Comparison of ENCODE assay signal across 11 mouse cellular contexts in the genomic region with DNA sequence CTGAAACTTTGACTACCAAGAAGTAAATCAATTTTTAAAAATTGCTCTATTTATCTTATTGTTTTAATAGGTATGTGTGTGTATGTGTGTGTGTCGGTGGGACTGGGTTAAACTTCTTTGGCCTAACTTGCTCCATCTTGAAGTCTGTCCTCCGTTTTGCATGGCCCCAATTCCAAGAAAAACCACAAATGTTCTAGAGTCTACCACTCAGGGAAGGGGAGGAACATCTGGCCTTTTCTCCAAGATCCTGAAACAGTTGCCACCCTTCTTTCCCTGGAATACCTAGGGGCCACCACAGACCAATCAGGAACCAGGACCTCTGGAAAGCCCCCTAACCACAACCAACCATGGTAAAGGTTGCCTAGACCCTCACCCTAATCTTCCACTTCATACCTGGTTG. TPM values are rescaled to one million over a fixed set of nuclear protein-coding genes. Genes with fewer than 3 reads are reported as not detected.
A peak's percentile ranks its signal among the peaks of the same experiment; 100 is the strongest.
DNase-seq lines count a peak whose midpoint lies in the region; ATAC-seq and TF ChIP-seq lines count a peak whose summit lies in the region.
"Had no signal": no experiment of that assay in that cellular context is flagged by ENCODE, and none has a peak within 500 bp of the region (broad histone marks: within the 10 kb centered on the region; RNA-seq: fewer than 3 reads in every experiment).

No protein-coding gene starts in this region.

- H3K4me2 ChIP-seq in embryonic facial prominence, embryonic 15.5 days (replicated peaks) = 0 out of 2 replicates have a peak overlapping the region, but pooled peaks have one; percentile 4
- H3K4me2 ChIP-seq in limb, embryonic 14.5 days (replicated peaks; ENCODE audit: low read depth, low read length, severe bottlenecking) = peak overlapping the region; percentile 92; the same call in 1 of the 2 replicates
- peak overlapping the region; percentile 96 for H3K4me2 ChIP-seq in neural tube, embryonic 15.5 days

- no peak for ATAC-seq in embryonic facial prominence, embryonic 15.5 days (ENCODE audit: insufficient number of reproducible peaks, low FRiP score, low TSS enrichment, low read depth)
- no peak for ATAC-seq in limb, embryonic 14.5 days (ENCODE audit: low FRiP score, low read depth)
- no peak for ATAC-seq in neural tube, embryonic 15.5 days (ENCODE audit: low FRiP score)
- no peak for ATAC-seq in CD4-positive, CD25-positive, alpha-beta regulatory T cell, adult 4 months

- H3K4me3 ChIP-seq in left cerebral cortex, adult 2 months = peak overlapping the region; percentile 92; the same call in 1 of the 2 replicates
- no peak overlapping the region for H3K4me3 ChIP-seq in embryonic facial prominence, embryonic 15.5 days (replicated peaks)
- H3K4me3 ChIP-seq in limb, embryonic 14.5 days (replicated peaks; ENCODE audit: low read length) = no peak overlapping the region
- H3K4me3 ChIP-seq in neural tube, embryonic 15.5 days (replicated peaks) = 0 out of 2 replicates have a peak overlapping the region, but pooled peaks have one; percentile 3

- intact Hi-C loops in left cerebral cortex, adult 2 months (cut with DNase I) = loop anchor here (2.0 kb wide), 1 partner anchor 21 kb away; no protein-coding TSS in a partner anchor

- peaks cover 18% of the 10 kb centered on the region for H3K4me1 ChIP-seq in embryonic facial prominence, embryonic 15.5 days
- H3K4me1 ChIP-seq in limb, embryonic 14.5 days (ENCODE audit: control insufficient read depth, insufficient read depth, low read length) = peaks cover 14% of the 10 kb centered on the region
- H3K4me1 ChIP-seq in neural tube, embryonic 15.5 days = peaks cover 37% of the 10 kb centered on the region

- no peak for DNase-seq in left cerebral cortex, adult 2 months (ENCODE audit: extremely low spot score in 1 of 2, low spot score in 2 of 2)
- no peak for DNase-seq in left cerebral cortex, adult 11 months (ENCODE audit: low spot score)
- DNase-seq in limb, embryonic 14.5 days (ENCODE audit: low spot score) = no peak
- no peak for DNase-seq in urinary bladder, postnatal 4 days (ENCODE audit: low spot score in 2 of 2)
- DNase-seq: embryo, embryonic 11 days; heart, adult 2 months; kidney, postnatal 10 days had no signal

- TF ChIP-seq POLR2A in limb, embryonic 14.5 days (IDR thresholded peaks at IDR 0.05; ENCODE audit: borderline replicate concordance, extremely low read depth, insufficient read depth, insufficient read length) = no peak

- H3K9me3 ChIP-seq in embryonic facial prominence, embryonic 15.5 days (replicated peaks) = no peaks in the 10 kb centered on the region
- H3K9me3 ChIP-seq in limb, embryonic 14.5 days (ENCODE audit: control insufficient read depth, low read length) = no peaks in the 10 kb centered on the region
- no peaks in the 10 kb centered on the region for H3K9me3 ChIP-seq in neural tube, embryonic 15.5 days (replicated peaks)
- H3K9me3 ChIP-seq: limb, embryonic 15.5 days had no signal

- H3K27me3 ChIP-seq in embryonic facial prominence, embryonic 15.5 days = no peaks in the 10 kb centered on the region
- H3K27me3 ChIP-seq in limb, embryonic 14.5 days (ENCODE audit: control insufficient read depth, insufficient read depth, low read length) = no peaks in the 10 kb centered on the region
- H3K27me3 ChIP-seq in neural tube, embryonic 15.5 days (replicated peaks) = no peaks in the 10 kb centered on the region
- H3K27me3 ChIP-seq: limb, embryonic 15.5 days had no signal

- no peak overlapping the region for H3K27ac ChIP-seq in left cerebral cortex, adult 2 months
- H3K27ac ChIP-seq in embryonic facial prominence, embryonic 15.5 days (replicated peaks) = no peak overlapping the region
- no peak overlapping the region for H3K27ac ChIP-seq in limb, embryonic 14.5 days (replicated peaks; ENCODE audit: low read depth, low read length)
- H3K27ac ChIP-seq in neural tube, embryonic 15.5 days (replicated peaks) = no peak overlapping the region

- no peak for TF ChIP-seq CTCF in left cerebral cortex, adult 2 months (IDR thresholded peaks at IDR 0.05)

- H3K9ac ChIP-seq in embryonic facial prominence, embryonic 15.5 days = no peak overlapping the region
- H3K9ac ChIP-seq in limb, embryonic 14.5 days (ENCODE audit: low read depth, low read length, severe bottlenecking) = no peak overlapping the region
- H3K9ac ChIP-seq in neural tube, embryonic 15.5 days (replicated peaks) = no peak overlapping the region

- WGBS in embryonic facial prominence, embryonic 15.5 days = 49% methylated on average over 2 of the region's 2 CpGs
- WGBS in limb, embryonic 14.5 days = 75% methylated on average over 2 of the region's 2 CpGs
- WGBS in neural tube, embryonic 15.5 days = 83% methylated on average over 2 of the region's 2 CpGs

- H3K36me3 ChIP-seq in embryonic facial prominence, embryonic 15.5 days = peaks cover 9% of the 10 kb centered on the region
- H3K36me3 ChIP-seq in limb, embryonic 14.5 days (ENCODE audit: control insufficient read depth, insufficient read depth, low read length) = peaks cover 20% of the 10 kb centered on the region
- no peaks in the 10 kb centered on the region for H3K36me3 ChIP-seq in neural tube, embryonic 15.5 days

RNA-seq across cellular contexts. Expression of a gene that starts 1.1 kb away (rescaled TPM):
- total RNA-seq in left cerebral cortex, adult 2 months (2021) = 10 to 100 TPM; 90.5 to 98.1 TPM
- 43.4 and 46.0 TPM in 2 replicates for polyA plus RNA-seq in embryonic facial prominence, embryonic 15.5 days (2015; fragmentation: Nextera tagmentation; extraction: Ambion mirVana)
- 140 and 159 TPM in 2 replicates for polyA plus RNA-seq in limb, embryonic 14.5 days (2012; rRNA removed)
- polyA plus RNA-seq in limb, embryonic 14.5 days (2014; fragmentation: Nextera tagmentation; extraction: Ambion mirVana) = 35.9 and 40.7 TPM in 2 replicates
- polyA plus RNA-seq in neural tube, embryonic 15.5 days (2015; fragmentation: Nextera tagmentation; extraction: Ambion mirVana) = 43.0 and 46.4 TPM in 2 replicates
- polyA plus RNA-seq in CD4-positive, CD25-positive, alpha-beta regulatory T cell, adult 4 months (2017; shearing (Covaris generic)) = 10 to 100 TPM; 36.3 to 40.2 TPM

RNA-seq across cellular contexts. Expression of a gene that starts 1.6 kb away (rescaled TPM):
- 100 to 1,000 TPM; 128 to 141 TPM for total RNA-seq in left cerebral cortex, adult 2 months (2021)
- 163 and 178 TPM in 2 replicates for polyA plus RNA-seq in embryonic facial prominence, embryonic 15.5 days (2015; fragmentation: Nextera tagmentation; extraction: Ambion mirVana)
- 182 and 228 TPM in 2 replicates for polyA plus RNA-seq in limb, embryonic 14.5 days (2012; rRNA removed)
- polyA plus RNA-seq in limb, embryonic 14.5 days (2014; fragmentation: Nextera tagmentation; extraction: Ambion mirVana) = 78.6 and 83.0 TPM in 2 replicates
- polyA plus RNA-seq in neural tube, embryonic 15.5 days (2015; fragmentation: Nextera tagmentation; extraction: Ambion mirVana) = 110 and 121 TPM in 2 replicates
- 100 to 1,000 TPM; 206 to 437 TPM for polyA plus RNA-seq in CD4-positive, CD25-positive, alpha-beta regulatory T cell, adult 4 months (2017; shearing (Covaris generic))

RNA-seq across cellular contexts. Expression of a gene that starts 27.7 kb away (rescaled TPM):
- 10 to 100 TPM; 24.7 to 25.8 TPM for total RNA-seq in left cerebral cortex, adult 2 months (2021)
- polyA plus RNA-seq in embryonic facial prominence, embryonic 15.5 days (2015; fragmentation: Nextera tagmentation; extraction: Ambion mirVana) = 30.3 and 32.3 TPM in 2 replicates
- polyA plus RNA-seq in limb, embryonic 14.5 days (2012; rRNA removed) = 39.3 and 53.0 TPM in 2 replicates
- 10.1 and 12.5 TPM in 2 replicates for polyA plus RNA-seq in limb, embryonic 14.5 days (2014; fragmentation: Nextera tagmentation; extraction: Ambion mirVana)
- polyA plus RNA-seq in neural tube, embryonic 15.5 days (2015; fragmentation: Nextera tagmentation; extraction: Ambion mirVana) = 45.5 and 48.3 TPM in 2 replicates
- polyA plus RNA-seq in CD4-positive, CD25-positive, alpha-beta regulatory T cell, adult 4 months (2017; shearing (Covaris generic)) = 10 to 100 TPM; 20.5 to 42.3 TPM

RNA-seq across cellular contexts. Expression of a gene that starts 35.5 kb away (rescaled TPM):
- total RNA-seq in left cerebral cortex, adult 2 months (2021) = 10 to 100 TPM; 63.7 to 65.7 TPM
- polyA plus RNA-seq in embryonic facial prominence, embryonic 15.5 days (2015; fragmentation: Nextera tagmentation; extraction: Ambion mirVana) = 61.4 and 66.2 TPM in 2 replicates
- 89.3 and 92.6 TPM in 2 replicates for polyA plus RNA-seq in limb, embryonic 14.5 days (2012; rRNA removed)
- 59.9 and 61.6 TPM in 2 replicates for polyA plus RNA-seq in limb, embryonic 14.5 days (2014; fragmentation: Nextera tagmentation; extraction: Ambion mirVana)
- polyA plus RNA-seq in neural tube, embryonic 15.5 days (2015; fragmentation: Nextera tagmentation; extraction: Ambion mirVana) = 48.8 and 53.1 TPM in 2 replicates
- 10 to 100 TPM; 55.8 to 74.2 TPM for polyA plus RNA-seq in CD4-positive, CD25-positive, alpha-beta regulatory T cell, adult 4 months (2017; shearing (Covaris generic))

RNA-seq across cellular contexts. Expression of a gene that starts 42.9 kb away (rescaled TPM):
- total RNA-seq in left cerebral cortex, adult 2 months (2021) = 10 to 100 TPM; 10.1 to 18.2 TPM
- polyA plus RNA-seq in embryonic facial prominence, embryonic 15.5 days (2015; fragmentation: Nextera tagmentation; extraction: Ambion mirVana) = 5.5 and 6.3 TPM in 2 replicates
- polyA plus RNA-seq in limb, embryonic 14.5 days (2012; rRNA removed) = 9.1 and 9.8 TPM in 2 replicates
- 2.4 and 4.4 TPM in 2 replicates for polyA plus RNA-seq in limb, embryonic 14.5 days (2014; fragmentation: Nextera tagmentation; extraction: Ambion mirVana)
- polyA plus RNA-seq in neural tube, embryonic 15.5 days (2015; fragmentation: Nextera tagmentation; extraction: Ambion mirVana) = 4.2 and 4.6 TPM in 2 replicates
- 1 to 10 TPM in 1 of 2 experiments, under 1 TPM in 1; 0.35 to 1.0 TPM for polyA plus RNA-seq in CD4-positive, CD25-positive, alpha-beta regulatory T cell, adult 4 months (2017; shearing (Covaris generic))

Comparison
In these comparisons a context has a peak if more than half of its experiments do, and no peak if none do; other contexts are left out.
1. H3K4me3 ChIP-seq: peak in left cerebral cortex, adult 2 months (single experiment) and neural tube, embryonic 15.5 days (single experiment); none in embryonic facial prominence, embryonic 15.5 days (single experiment) and limb, embryonic 14.5 days (single experiment).
2. H3K4me2 ChIP-seq: peak in every context shown above with its lines; median percentile 96 in neural tube, embryonic 15.5 days; 92 in limb, embryonic 14.5 days; 4 in embryonic facial prominence, embryonic 15.5 days.